Mouse (Mus musculus) testis, adult 2 months (tissue): ENCODE measurements at regions not wholly inside any gene's neighbourhood (a gene's known extent, or its start where the extent isn't known, plus 50 kb on each side); places are given as distances from the start of the nearest gene placed in this dataset.

Experiments
- H3K27ac ChIP-seq: fragments of 200-500 bp; 2 replicates; pipeline ENCODE4 v1.5.1; 2012; ENCODE audit warnings: low read depth, low read length; ENCODE audit not compliant: control insufficient read depth, insufficient read depth
- H3K27me3 ChIP-seq: fragments of 200-500 bp; 2 replicates; pipeline ENCODE4 v1.6.1; 2012; ENCODE audit warnings: mild to moderate bottlenecking, low read length, moderate library complexity; ENCODE audit not compliant: control insufficient read depth, insufficient read depth
- H3K36me3 ChIP-seq: fragments of 200-500 bp; 2 replicates; pipeline ENCODE4 v1.6.1; 2012; ENCODE audit warnings: mild to moderate bottlenecking, low read length; ENCODE audit not compliant: control insufficient read depth, insufficient read depth
- H3K4me1 ChIP-seq: fragments of 200-500 bp; 2 replicates; pipeline ENCODE4 v1.6.1; 2012; ENCODE audit warnings: low read length; ENCODE audit not compliant: control insufficient read depth, insufficient read depth
- H3K4me3 ChIP-seq: fragments of 200-500 bp; 2 replicates; pipeline ENCODE4 v1.5.1; 2012; ENCODE audit warnings: low read depth, mild to moderate bottlenecking, low read length, moderate library complexity, mixed read lengths; ENCODE audit not compliant: control insufficient read depth
- CTCF ChIP-seq: fragments of 200-500 bp; IDR thresholded peaks from 2 replicates; pipeline ENCODE4 v1.5.1; 2012; ENCODE audit warnings: low read depth, mild to moderate bottlenecking, inconsistent platforms, low read length, moderate library complexity; ENCODE audit not compliant: control insufficient read depth, insufficient read depth, insufficient replicate concordance
- POLR2A ChIP-seq: fragments of 200-500 bp; IDR thresholded peaks from 2 replicates; pipeline ENCODE4 v1.6.1; 2012; ENCODE audit warnings: low read depth, mild to moderate bottlenecking, inconsistent platforms, low read length, moderate library complexity; ENCODE audit not compliant: control insufficient read depth

DNA sequence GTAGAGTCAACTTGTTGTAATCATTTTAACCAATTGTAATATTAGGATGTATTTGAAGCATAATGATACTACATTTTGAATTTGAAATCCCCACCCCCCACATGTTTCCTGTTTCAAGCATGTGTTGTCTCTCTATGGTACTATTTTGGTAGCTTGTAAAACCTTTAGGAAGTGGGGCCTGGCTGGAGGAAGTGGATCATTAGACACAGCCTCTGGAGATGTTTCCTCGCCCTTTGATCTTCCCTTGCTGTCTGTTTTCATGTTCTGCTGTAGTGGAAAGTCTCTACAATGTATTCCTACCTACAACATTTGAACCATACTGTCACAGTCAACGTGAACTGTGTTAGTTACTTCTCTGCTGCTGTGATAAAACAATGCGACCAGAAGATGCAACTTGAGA lies 105.6 kb downstream of the Rap2a start:
- Histone ChIP-seq H3K36me3 (no peaks in the 10 kb centered on the region), H3K4me1 (no peaks in the 10 kb centered on the region)
- TF ChIP-seq POLR2A (no peak), CTCF (no peak)

DNA sequence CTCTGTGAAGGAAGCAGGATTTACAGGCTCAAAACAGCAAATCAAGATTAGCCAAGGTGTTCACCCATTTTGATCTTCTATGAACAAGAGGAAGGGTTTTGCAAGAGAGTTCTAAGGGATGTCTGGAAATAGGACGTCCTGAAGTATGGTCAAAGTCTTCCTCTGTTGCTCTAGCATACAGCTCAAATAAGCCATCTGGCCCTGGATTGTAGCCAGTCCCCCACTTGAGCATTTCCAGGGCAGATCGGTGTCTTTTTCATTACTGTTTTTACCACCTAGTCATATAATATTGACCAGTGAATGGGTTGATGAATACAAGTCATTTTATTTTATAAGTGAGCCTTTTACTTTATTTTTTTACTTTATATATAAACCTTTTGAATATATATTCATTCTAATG lies 113.9 kb downstream of the Rap2a start:
- H3K27me3 ChIP-seq: no peaks in the 10 kb centered on the region
- no peak overlapping the region for H3K27ac ChIP-seq
- no peak for TF ChIP-seq CTCF
- TF ChIP-seq POLR2A: no peak
- no peaks in the 10 kb centered on the region for H3K36me3 ChIP-seq
- no peaks in the 10 kb centered on the region for H3K4me1 ChIP-seq
- no peak overlapping the region for H3K4me3 ChIP-seq

More for the DNA sequence above, 105.6 kb downstream of the Rap2a start:
- no peaks in the 10 kb centered on the region for H3K27me3 ChIP-seq
- H3K27ac ChIP-seq: no peak overlapping the region
- no peak overlapping the region for H3K4me3 ChIP-seq

DNA sequence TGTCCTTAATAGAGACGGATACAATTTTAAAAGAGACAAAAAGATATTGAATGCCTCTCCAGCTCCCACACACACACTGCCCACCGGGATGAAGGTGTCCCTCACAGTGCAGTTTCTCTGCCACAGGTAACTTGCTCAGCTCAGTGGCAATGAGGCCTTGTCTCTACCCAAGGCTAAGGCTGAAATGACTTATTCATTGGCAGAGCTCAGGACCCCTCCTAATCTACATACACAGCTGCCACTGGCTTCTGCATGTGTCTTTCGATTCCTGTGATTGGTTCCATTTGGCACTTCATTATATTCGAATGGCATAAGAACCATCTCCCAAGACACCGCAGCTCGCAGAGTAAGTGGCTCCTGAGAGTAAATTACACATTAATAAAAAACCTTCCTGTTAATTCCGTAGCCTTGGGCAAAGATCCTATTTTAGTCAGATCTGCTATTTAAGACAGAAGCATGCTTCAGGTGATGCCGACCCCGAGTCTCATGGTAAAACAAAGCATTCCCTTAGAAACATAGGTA lies 122.2 kb downstream of the Rap2a start:
- no peaks in the 10 kb centered on the region for H3K4me1 ChIP-seq
- no peak overlapping the region for H3K4me3 ChIP-seq
- no peak overlapping the region for H3K27ac ChIP-seq
- H3K36me3 ChIP-seq: no peaks in the 10 kb centered on the region
- no peaks in the 10 kb centered on the region for H3K27me3 ChIP-seq
- no peak for TF ChIP-seq POLR2A
- TF ChIP-seq CTCF: no peak

DNA sequence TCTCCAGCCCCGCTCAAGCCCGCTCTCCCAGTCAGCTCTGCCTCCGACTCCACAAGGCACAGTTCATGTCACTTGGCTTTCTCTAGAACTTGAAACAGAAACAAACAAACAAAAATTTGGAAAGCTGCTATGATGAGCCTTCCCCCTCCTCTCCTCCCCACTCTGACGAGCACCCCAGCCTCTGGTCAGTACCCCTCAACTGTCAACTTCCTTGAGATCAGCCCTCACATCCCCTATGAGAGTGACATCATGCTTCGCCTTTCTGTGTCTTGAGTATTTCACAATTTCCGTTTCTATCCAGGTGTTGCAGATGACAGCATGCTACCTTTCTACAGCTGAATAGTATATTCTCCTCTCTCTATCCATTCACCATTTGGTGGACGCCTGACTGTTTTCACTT lies 123.3 kb downstream of the Rap2a start:
- no peaks in the 10 kb centered on the region for H3K36me3 ChIP-seq
- TF ChIP-seq CTCF (no peak), POLR2A (no peak)
- no peaks in the 10 kb centered on the region for H3K4me1 ChIP-seq

DNA sequence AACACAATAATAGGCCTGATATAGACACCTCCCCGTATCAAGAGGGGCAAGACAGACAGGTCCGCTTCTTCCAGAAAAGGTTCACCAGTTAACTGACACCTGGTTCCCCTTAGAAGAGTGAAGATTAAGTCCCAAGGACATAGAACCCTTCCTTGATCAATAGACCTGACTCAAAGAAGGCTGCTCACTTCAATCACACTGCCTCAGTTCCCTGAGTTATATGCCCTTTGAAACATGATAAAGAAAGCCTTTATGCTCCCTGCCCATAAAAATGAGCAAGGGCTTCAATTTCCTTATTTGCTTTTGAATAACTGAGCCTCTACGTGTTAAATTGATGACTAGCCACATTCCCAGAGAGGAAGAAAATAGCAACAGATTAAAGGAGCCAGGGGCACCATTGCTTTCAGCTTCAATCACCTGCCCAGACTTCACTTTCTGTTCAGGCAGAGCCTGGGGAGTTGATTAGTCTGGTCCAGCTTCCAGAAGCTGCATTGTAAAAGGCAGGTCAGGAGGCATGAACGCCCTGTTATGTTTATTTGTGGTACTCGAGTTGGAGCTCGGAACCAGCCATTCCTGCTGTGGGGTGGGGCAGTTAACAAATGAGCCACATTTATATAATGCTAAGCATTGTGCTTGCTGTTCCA lies 125.7 kb downstream of the Rap2a start:
- H3K27ac ChIP-seq: no peak overlapping the region
- no peaks in the 10 kb centered on the region for H3K4me1 ChIP-seq
- no peaks in the 10 kb centered on the region for H3K36me3 ChIP-seq
- TF ChIP-seq CTCF (no peak), POLR2A (no peak)
- H3K27me3 ChIP-seq: no peaks in the 10 kb centered on the region
- no peak overlapping the region for H3K4me3 ChIP-seq

More for the DNA sequence above, 123.3 kb downstream of the Rap2a start:
- no peak overlapping the region for H3K27ac ChIP-seq
- no peaks in the 10 kb centered on the region for H3K27me3 ChIP-seq
- H3K4me3 ChIP-seq: no peak overlapping the region

DNA sequence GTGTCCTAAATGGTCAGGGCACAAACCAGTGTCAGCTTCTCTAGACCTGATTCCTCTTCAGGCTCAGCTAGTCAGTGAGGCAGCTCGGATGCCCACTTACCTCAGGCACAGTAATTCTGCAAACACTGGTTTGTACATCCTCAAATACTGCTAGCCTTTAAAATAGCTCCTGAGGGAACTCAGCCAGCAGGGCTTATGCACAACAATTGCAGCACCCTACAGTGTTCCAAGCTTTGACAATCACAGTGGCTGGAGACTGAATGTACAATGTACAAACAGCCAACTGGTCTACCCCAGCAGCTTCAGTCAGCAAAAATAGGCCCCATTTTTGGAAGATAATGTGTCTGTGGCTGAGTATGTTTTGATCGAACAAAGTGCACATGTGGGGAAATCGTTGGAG lies 129.6 kb downstream of the Rap2a start:
- Histone ChIP-seq H3K4me1 (no peaks in the 10 kb centered on the region), H3K36me3 (no peaks in the 10 kb centered on the region), H3K27ac (no peak overlapping the region), H3K27me3 (no peaks in the 10 kb centered on the region), H3K4me3 (no peak overlapping the region)
- no peak for TF ChIP-seq CTCF
- no peak for TF ChIP-seq POLR2A

DNA sequence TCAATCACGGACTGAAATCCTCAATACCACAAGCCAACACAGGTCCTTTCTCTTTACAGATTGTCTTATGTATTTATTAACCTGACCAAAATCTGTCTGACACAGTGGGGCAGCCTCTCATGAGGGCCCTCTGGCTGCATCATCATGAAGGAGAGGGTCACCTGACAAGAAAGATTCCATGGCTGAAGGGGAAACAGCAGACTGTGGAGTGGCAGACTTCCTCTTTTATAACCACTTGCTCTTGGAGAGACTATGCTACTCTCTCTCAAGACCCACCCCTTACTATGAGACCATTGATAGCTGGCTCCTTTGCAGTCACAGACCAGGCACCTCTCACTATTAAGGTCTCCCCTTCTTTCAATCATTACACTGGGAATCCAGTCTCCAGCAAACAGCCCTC lies 133.1 kb downstream of the Rap2a start:
- Histone ChIP-seq H3K27ac (no peak overlapping the region), H3K27me3 (no peaks in the 10 kb centered on the region), H3K4me3 (no peak overlapping the region), H3K36me3 (no peaks in the 10 kb centered on the region), H3K4me1 (no peaks in the 10 kb centered on the region)
- TF ChIP-seq POLR2A (no peak), CTCF (no peak)
